8 mouse cellular contexts compared by ENCODE assay signal in genomic region chr15:85576110-85576509, GRCm38 (mm10). TPM values are rescaled to one million over a fixed set of nuclear protein-coding genes. Genes with fewer than 3 reads are reported as not detected.
DNase-seq lines count a peak whose midpoint lies in the region; ATAC-seq and TF ChIP-seq lines count a peak whose summit lies in the region.

No protein-coding gene starts in this region.

- no peaks in the 10 kb centered on the region for H3K9me3 ChIP-seq in intestine, embryonic 14.5 days (ENCODE audit: control insufficient read depth, low read length)
- H3K9me3 ChIP-seq in intestine, postnatal 0 days (ENCODE audit: control insufficient read depth) = no peaks in the 10 kb centered on the region
- H3K9me3 ChIP-seq in hindbrain, embryonic 15.5 days = no peaks in the 10 kb centered on the region
- H3K9me3 ChIP-seq in neural tube, embryonic 11.5 days (ENCODE audit: control insufficient read depth, low read length) = no peaks in the 10 kb centered on the region

- H3K27me3 ChIP-seq in intestine, embryonic 14.5 days (replicated peaks; ENCODE audit: control insufficient read depth, insufficient read depth, low read length) = peaks cover 80% of the 10 kb centered on the region
- peaks cover 67% of the 10 kb centered on the region for H3K27me3 ChIP-seq in intestine, postnatal 0 days (replicated peaks; ENCODE audit: control insufficient read depth, insufficient read depth, low read length)
- H3K27me3 ChIP-seq in hindbrain, embryonic 15.5 days = peaks cover 50% of the 10 kb centered on the region
- H3K27me3 ChIP-seq in neural tube, embryonic 11.5 days (ENCODE audit: control insufficient read depth, insufficient read depth, low read length) = peaks cover 60% of the 10 kb centered on the region

- H3K9ac ChIP-seq in intestine, embryonic 14.5 days (ENCODE audit: low read length) = no peak overlapping the region
- H3K9ac ChIP-seq in intestine, postnatal 0 days (ENCODE audit: low read depth, low read length) = no peak overlapping the region
- H3K9ac ChIP-seq in hindbrain, embryonic 15.5 days = 0 out of 2 replicates have a peak overlapping the region, but pooled peaks have one; percentile 4
- peak overlapping the region; percentile 20 for H3K9ac ChIP-seq in neural tube, embryonic 11.5 days (ENCODE audit: low read length)

- H3K36me3 ChIP-seq in intestine, embryonic 14.5 days (ENCODE audit: control insufficient read depth, insufficient read depth, low read length) = no peaks in the 10 kb centered on the region
- H3K36me3 ChIP-seq in intestine, postnatal 0 days (ENCODE audit: control insufficient read depth, insufficient read depth) = no peaks in the 10 kb centered on the region
- no peaks in the 10 kb centered on the region for H3K36me3 ChIP-seq in hindbrain, embryonic 15.5 days
- no peaks in the 10 kb centered on the region for H3K36me3 ChIP-seq in neural tube, embryonic 11.5 days (ENCODE audit: control insufficient read depth, insufficient read depth, low read length)

- no peak for ATAC-seq in intestine, embryonic 14.5 days (replicated peaks; ENCODE audit: low FRiP score, low TSS enrichment, low read depth)
- no peak for ATAC-seq in intestine, postnatal 0 days
- ATAC-seq in hindbrain, embryonic 15.5 days (ENCODE audit: low FRiP score, low read depth) = no peak
- no peak for ATAC-seq in neural tube, embryonic 11.5 days (ENCODE audit: insufficient read depth, low FRiP score, low TSS enrichment)
- ATAC-seq in granulocyte monocyte progenitor cell, adult 5-6 weeks (replicated peaks; ENCODE audit: poor library complexity, severe bottlenecking) = no peak

- no peak overlapping the region for H3K4me3 ChIP-seq in intestine, embryonic 14.5 days (ENCODE audit: low read depth, low read length)
- no peak overlapping the region for H3K4me3 ChIP-seq in intestine, postnatal 0 days (ENCODE audit: low read depth, low read length)
- peak overlapping the region; percentile 54 for H3K4me3 ChIP-seq in hindbrain, embryonic 15.5 days
- H3K4me3 ChIP-seq in neural tube, embryonic 11.5 days (ENCODE audit: low read depth, low read length) = peak overlapping the region; percentile 69

- H3K4me1 ChIP-seq in intestine, embryonic 14.5 days (replicated peaks; ENCODE audit: control insufficient read depth, insufficient read depth, low read length) = peaks cover 5% of the 10 kb centered on the region; the same call in 1 of the 2 replicates
- H3K4me1 ChIP-seq in intestine, postnatal 0 days (replicated peaks; ENCODE audit: control insufficient read depth, insufficient read depth, low read length) = no peaks in the 10 kb centered on the region
- H3K4me1 ChIP-seq in hindbrain, embryonic 15.5 days (replicated peaks) = peaks cover 55% of the 10 kb centered on the region
- peaks cover 40% of the 10 kb centered on the region for H3K4me1 ChIP-seq in neural tube, embryonic 11.5 days (ENCODE audit: control insufficient read depth, insufficient read depth, low read length)

- peak overlapping the region; percentile 29 for H3K4me2 ChIP-seq in intestine, embryonic 14.5 days (ENCODE audit: low read length)
- H3K4me2 ChIP-seq in intestine, postnatal 0 days (replicated peaks; ENCODE audit: low read depth) = no peak overlapping the region
- peak overlapping the region; percentile 98 for H3K4me2 ChIP-seq in hindbrain, embryonic 15.5 days
- peak overlapping the region; percentile 91 for H3K4me2 ChIP-seq in neural tube, embryonic 11.5 days (ENCODE audit: low read depth)

- no peak for TF ChIP-seq CTCF in intestine, postnatal 0 days (IDR thresholded peaks at IDR 0.05; ENCODE audit: low read depth)

- DNase-seq in intestine, embryonic 14.5 days (ENCODE audit: low spot score) = no peak
- peak; percentile 58 for DNase-seq in embryo, embryonic 11 days
- peak; percentile 48 for DNase-seq in neural tube, embryonic 11.5 days (ENCODE audit: low spot score)
- no peak for DNase-seq in thymus, postnatal 4 days
- DNase-seq in cerebellum, postnatal 14 days = no peak

- no peak overlapping the region for H3K27ac ChIP-seq in intestine, embryonic 14.5 days (ENCODE audit: low read depth)
- no peak overlapping the region for H3K27ac ChIP-seq in intestine, postnatal 0 days (ENCODE audit: low read depth, low read length)
- peak overlapping the region; percentile 57 for H3K27ac ChIP-seq in hindbrain, embryonic 15.5 days (replicated peaks)
- peak overlapping the region; percentile 3; the same call in 1 of the 2 replicates for H3K27ac ChIP-seq in neural tube, embryonic 11.5 days (ENCODE audit: low read depth, low read length)

- 3% methylated on average over 20 of the region's 20 CpGs for WGBS in intestine, embryonic 14.5 days
- 3% methylated on average over 20 of the region's 20 CpGs for WGBS in intestine, postnatal 0 days
- 3% methylated on average over 20 of the region's 20 CpGs for WGBS in hindbrain, embryonic 15.5 days
- WGBS in neural tube, embryonic 11.5 days = 2% methylated on average over 20 of the region's 20 CpGs

RNA-seq across cellular contexts. Expression of gene Wnt7b, which starts 6.2 kb away (rescaled TPM):
- polyA plus RNA-seq in intestine, embryonic 14.5 days (2014; fragmentation: Nextera tagmentation; extraction: Ambion mirVana) = 0.42 and 2.2 TPM in 2 replicates
- 0.14 and 0.27 TPM in 2 replicates for polyA plus RNA-seq in intestine, postnatal 0 days (2015; fragmentation: Nextera tagmentation; extraction: Ambion mirVana)
- 28.8 and 42.8 TPM in 2 replicates for polyA plus RNA-seq in hindbrain, embryonic 15.5 days (2015; fragmentation: Nextera tagmentation; extraction: Ambion mirVana)
- 81.7 and 85.1 TPM in 2 replicates for polyA plus RNA-seq in neural tube, embryonic 11.5 days (2014; fragmentation: Nextera tagmentation; extraction: Ambion mirVana)
- not detected in 2 replicates for total RNA-seq in granulocyte monocyte progenitor cell, adult 5-6 weeks (2014; fragmentation: Nextera tagmentation)
- not detected in 2 replicates for total RNA-seq in granulocyte monocyte progenitor cell, adult 5-6 weeks (2017)

Comparison
In these comparisons a context has a peak if more than half of its experiments do, and no peak if none do; other contexts are left out.
1. DNase-seq: peak in embryo, embryonic 11 days (single experiment) and neural tube, embryonic 11.5 days (single experiment); none in intestine, embryonic 14.5 days (single experiment), thymus, postnatal 4 days (single experiment) and cerebellum, postnatal 14 days (0 of 2).
2. H3K27ac ChIP-seq: peak in hindbrain, embryonic 15.5 days (single experiment) and neural tube, embryonic 11.5 days (single experiment); none in intestine, embryonic 14.5 days (single experiment) and intestine, postnatal 0 days (single experiment).
3. H3K4me3 ChIP-seq: peak in hindbrain, embryonic 15.5 days (single experiment) and neural tube, embryonic 11.5 days (single experiment); none in intestine, embryonic 14.5 days (single experiment) and intestine, postnatal 0 days (single experiment).
4. H3K9ac ChIP-seq: peak in hindbrain, embryonic 15.5 days (single experiment) and neural tube, embryonic 11.5 days (single experiment); none in intestine, embryonic 14.5 days (single experiment) and intestine, postnatal 0 days (single experiment).